Mouse (Mus musculus): ENCODE measurements around the gene C2cd5. TPM values are rescaled to one million over a fixed set of nuclear protein-coding genes. Genes with fewer than 3 reads are reported as not detected.

Gene C2cd5
- total RNA-seq (2012; rRNA removed) (16.2 and 19.8 TPM in 2 replicates), polyA plus RNA-seq (2012; ENCODE audit: insufficient read depth in 1 of 2, insufficient read length in 2 of 2, low read depth in 1 of 2, low replicate concordance in 2 of 2, missing spikeins in 1 of 2) (10 to 100 TPM; 30.5 to 47.6 TPM)

GRCm38 (mm10) chr6:143099681-143100382 is at the start of gene C2cd5:
Gene C2cd5, minus strand, starts transcription at chr6:143100141.
- peak within 1 kb of the TSS; percentile 83 for H3K27ac ChIP-seq (ENCODE audit: control insufficient read depth, low read depth, low read length)
- H3K36me3 ChIP-seq (ENCODE audit: control insufficient read depth in 1 of 2, insufficient read depth in 2 of 2, low read length in 2 of 2): peaks cover 0 to 4% of the 10 kb centered on the region in 2 experiments; a peak in 3 of 4 replicates
- no peaks in the 10 kb centered on the region for H3K9me3 ChIP-seq (replicated peaks; ENCODE audit: insufficient read depth, low read length)
- H3K4me1 ChIP-seq (ENCODE audit: control insufficient read depth in 1 of 2, insufficient read depth in 2 of 2, low read length in 2 of 2): peaks cover 0 to 8% of the 10 kb centered on the region in 2 experiments; a peak in 2 of 4 replicates
- DNase-seq (ENCODE audit: low read depth, low spot score): peak; percentile 97
- H3K27me3 ChIP-seq (ENCODE audit: control insufficient read depth in 1 of 2, insufficient read depth in 2 of 2, low read length in 2 of 2): no peaks in the 10 kb centered on the region
- peak within 1 kb of the TSS; percentile 75 to 76 for H3K4me3 ChIP-seq (ENCODE audit: control insufficient read depth in 1 of 2, insufficient read depth in 1 of 2, low read depth in 2 of 2, low read length in 2 of 2)
- peaks cover 15% of the 10 kb centered on the region for H3K79me2 ChIP-seq (ENCODE audit: control insufficient read depth, insufficient read depth, low read length, poor library complexity)
- H3K9ac ChIP-seq (ENCODE audit: control insufficient read depth, low read depth, low read length, poor library complexity, severe bottlenecking): peak within 1 kb of the TSS; percentile 89
- no peak for TF ChIP-seq POLR2AphosphoS5 (IDR thresholded peaks at IDR 0.05; ENCODE audit: borderline replicate concordance, low read depth, low read length)
- TF ChIP-seq SMC3 (IDR thresholded peaks at IDR 0.05; ENCODE audit: low read depth, low read length): no peak
- peak; percentile 94 for TF ChIP-seq SIN3A (IDR thresholded peaks at IDR 0.05; ENCODE audit: low read length)
- peak; percentile 85 for TF ChIP-seq ZMIZ1 (IDR thresholded peaks at IDR 0.05; ENCODE audit: low read depth, low read length)
- no peak; the same call in 1 of the 2 replicates for TF ChIP-seq KAT2A (conservative IDR thresholded peaks at IDR 0.05; ENCODE audit: low read depth, low read length)
- TF ChIP-seq NELFE (IDR thresholded peaks at IDR 0.05; ENCODE audit: low read depth, low read length): peak; percentile 81
- TF ChIP-seq MYC (IDR thresholded peaks at IDR 0.05; ENCODE audit: low read depth, low read length): no peak
- TF ChIP-seq TCF12 (IDR thresholded peaks at IDR 0.05; ENCODE audit: low read depth, low read length): peak; percentile 47; the same call in 1 of the 2 replicates
- TF ChIP-seq USF1 (IDR thresholded peaks at IDR 0.05; ENCODE audit: low read depth, low read length): no peak
- no peak for TF ChIP-seq CHD2 (IDR thresholded peaks at IDR 0.05; ENCODE audit: low read length)
- TF ChIP-seq CTCF (IDR thresholded peaks at IDR 0.05 in 2 of 3, conservative IDR thresholded peaks at IDR 0.05 in 1 of 3; ENCODE audit: control insufficient read depth in 1 of 3, insufficient read depth in 1 of 3, low read depth in 2 of 3, low read length in 3 of 3, poor library complexity in 1 of 3, severe bottlenecking in 1 of 3): no peak
- TF ChIP-seq POLR2AphosphoS2 (IDR thresholded peaks at IDR 0.05; ENCODE audit: low read length): peak; percentile 64; the same call in 1 of the 2 replicates
- no peak; the same call in 1 of the 2 replicates for TF ChIP-seq E2F4 (IDR thresholded peaks at IDR 0.05; ENCODE audit: borderline replicate concordance, low read depth, low read length)
- TF ChIP-seq GATA1 (IDR thresholded peaks at IDR 0.05; ENCODE audit: low read depth, low read length): no peak
- TF ChIP-seq MAFK (IDR thresholded peaks at IDR 0.05; ENCODE audit: borderline replicate concordance, low read depth, low read length): no peak
- TF ChIP-seq MAZ (IDR thresholded peaks at IDR 0.05; ENCODE audit: low read depth, low read length): peak; percentile 100
- no peak for TF ChIP-seq MYB (IDR thresholded peaks at IDR 0.05; ENCODE audit: low read depth, low read length)
- no peak for TF ChIP-seq ZKSCAN1 (IDR thresholded peaks at IDR 0.05; ENCODE audit: low read depth, low read length)
- TF ChIP-seq ZNF384 (IDR thresholded peaks at IDR 0.05; ENCODE audit: low read depth, low read length): no peak
- peak; percentile 80 for TF ChIP-seq MXI1 (IDR thresholded peaks at IDR 0.05; ENCODE audit: low read depth, low read length)
- no peak for TF ChIP-seq JUND (IDR thresholded peaks at IDR 0.05; ENCODE audit: low read depth, low read length)
- TF ChIP-seq MEF2A (IDR thresholded peaks at IDR 0.05; ENCODE audit: extremely low read depth, insufficient replicate concordance, low read depth, low read length, poor library complexity, severe bottlenecking): no peak
- no peak for TF ChIP-seq CHD1 (IDR thresholded peaks at IDR 0.05; ENCODE audit: low read depth, low read length)
- no peak for TF ChIP-seq RAD21 (IDR thresholded peaks at IDR 0.05; ENCODE audit: low read depth, low read length)
- TF ChIP-seq UBTF (IDR thresholded peaks at IDR 0.05; ENCODE audit: borderline replicate concordance, insufficient read depth, low read depth, low read length): 0 out of 2 replicates have a peak, but pooled peaks have one; percentile 53
- peak; percentile 91 for TF ChIP-seq HCFC1 (IDR thresholded peaks at IDR 0.05; ENCODE audit: low read depth, low read length)
- TF ChIP-seq TAL1 (IDR thresholded peaks at IDR 0.05; ENCODE audit: low read length): no peak
- TF ChIP-seq ZC3H11A (IDR thresholded peaks at IDR 0.05; ENCODE audit: low read depth, low read length): no peak
- peak; percentile 21; the same call in 1 of the 2 replicates for TF ChIP-seq NRF1 (IDR thresholded peaks at IDR 0.05; ENCODE audit: insufficient read depth, low read depth, low read length, poor library complexity, severe bottlenecking)
- peak; percentile 29; the same call in 1 of the 2 replicates for TF ChIP-seq BHLHE40 (IDR thresholded peaks at IDR 0.05; ENCODE audit: borderline replicate concordance, low read depth, low read length)
- TF ChIP-seq ELF1 (IDR thresholded peaks at IDR 0.05; ENCODE audit: low read depth, low read length): peak; percentile 23
- no peak for TF ChIP-seq MAX (IDR thresholded peaks at IDR 0.05; ENCODE audit: low read length)
- TF ChIP-seq POLR2A (IDR thresholded peaks at IDR 0.05; ENCODE audit: control insufficient read depth in 1 of 2, insufficient read depth in 1 of 2, low read depth in 1 of 2, low read length in 2 of 2, poor library complexity in 1 of 2): peak; percentile 65 to 85; a peak in 3 of 4 replicates
- no peak for TF ChIP-seq RCOR1 (IDR thresholded peaks at IDR 0.05; ENCODE audit: low read depth, low read length)
- no peak for TF ChIP-seq GABPA (IDR thresholded peaks at IDR 0.05; ENCODE audit: low read depth, low read length)
